7 mouse cellular contexts compared by ENCODE assay signal in the genomic region with DNA sequence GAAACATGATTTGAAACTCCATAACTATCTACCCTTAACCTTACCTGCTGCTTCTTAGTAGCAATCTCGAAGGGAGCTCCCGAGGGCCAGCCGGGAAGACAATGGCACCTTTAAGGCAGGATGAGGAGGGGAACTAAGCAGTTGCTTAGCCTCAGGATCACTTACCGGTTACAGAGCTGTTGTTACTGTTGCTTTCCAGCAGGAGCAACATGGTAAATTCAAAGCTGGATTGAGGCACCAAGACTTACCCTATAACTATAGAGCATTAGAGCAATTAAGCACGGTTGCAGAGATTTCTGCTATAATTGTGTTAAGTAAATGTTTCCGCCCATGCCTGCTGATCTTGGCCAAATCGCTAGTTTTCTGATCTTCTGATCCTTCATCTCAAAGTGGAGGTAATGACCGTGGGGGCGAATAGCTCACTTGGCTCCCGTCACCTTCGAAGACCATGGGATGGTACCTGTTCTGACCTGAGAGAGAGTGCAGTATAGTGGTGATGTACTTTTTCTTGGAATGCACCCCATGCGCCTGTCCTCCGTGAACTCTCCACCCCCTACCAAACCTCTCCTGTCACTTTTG. TPM values are rescaled to one million over a fixed set of nuclear protein-coding genes. Genes with fewer than 3 reads are reported as not detected.
A peak's percentile ranks its signal among the peaks of the same experiment; 100 is the strongest.
DNase-seq lines count a peak whose midpoint lies in the region; ATAC-seq and TF ChIP-seq lines count a peak whose summit lies in the region.

No protein-coding gene starts in this region.

- TF ChIP-seq CTCF in stomach, postnatal 0 days (IDR thresholded peaks at IDR 0.05; ENCODE audit: low read depth), result no peak

- H3K36me3 ChIP-seq in neural tube, embryonic 11.5 days (ENCODE audit: control insufficient read depth, insufficient read depth, low read length), result no peaks in the 10 kb centered on the region
- peaks cover 16% of the 10 kb centered on the region for H3K36me3 ChIP-seq in forebrain, embryonic 14.5 days (ENCODE audit: control insufficient read depth, insufficient read depth, low read length)
- no peaks in the 10 kb centered on the region for H3K36me3 ChIP-seq in liver, embryonic 12.5 days
- no peaks in the 10 kb centered on the region for H3K36me3 ChIP-seq in stomach, postnatal 0 days (ENCODE audit: control insufficient read depth, insufficient read depth, low read length)

- peak overlapping the region; percentile 40 for H3K4me3 ChIP-seq in neural tube, embryonic 11.5 days (ENCODE audit: low read depth, low read length)
- peak overlapping the region; percentile 50 for H3K4me3 ChIP-seq in forebrain, embryonic 14.5 days (ENCODE audit: low read depth, low read length)
- H3K4me3 ChIP-seq in liver, embryonic 12.5 days, result peak overlapping the region; percentile 28; the same call in 1 of the 2 replicates
- H3K4me3 ChIP-seq in stomach, postnatal 0 days (ENCODE audit: low read depth, low read length), result peak overlapping the region; percentile 39

- no peak overlapping the region for H3K27ac ChIP-seq in neural tube, embryonic 11.5 days (ENCODE audit: low read depth, low read length)
- no peak overlapping the region for H3K27ac ChIP-seq in forebrain, embryonic 14.5 days (ENCODE audit: low read depth, low read length)
- H3K27ac ChIP-seq in liver, embryonic 12.5 days, result no peak overlapping the region
- H3K27ac ChIP-seq in stomach, postnatal 0 days (replicated peaks), result no peak overlapping the region

- H3K4me1 ChIP-seq in neural tube, embryonic 11.5 days (ENCODE audit: control insufficient read depth, insufficient read depth, low read length), result peaks cover 23% of the 10 kb centered on the region
- peaks cover 19% of the 10 kb centered on the region for H3K4me1 ChIP-seq in forebrain, embryonic 14.5 days (ENCODE audit: control insufficient read depth, insufficient read depth, low read length)
- 0 out of 2 replicates have a peak, but pooled peaks cover 5% of the 10 kb centered on the region for H3K4me1 ChIP-seq in liver, embryonic 12.5 days
- H3K4me1 ChIP-seq in stomach, postnatal 0 days (replicated peaks; ENCODE audit: control insufficient read depth, insufficient read depth), result peaks cover 2% of the 10 kb centered on the region; the same call in 1 of the 2 replicates

- no peaks in the 10 kb centered on the region for H3K9me3 ChIP-seq in neural tube, embryonic 11.5 days (ENCODE audit: control insufficient read depth, low read length)
- no peaks in the 10 kb centered on the region for H3K9me3 ChIP-seq in forebrain, embryonic 14.5 days (replicated peaks; ENCODE audit: control insufficient read depth, low read length)
- H3K9me3 ChIP-seq in liver, embryonic 12.5 days (replicated peaks), result no peaks in the 10 kb centered on the region
- H3K9me3 ChIP-seq in stomach, postnatal 0 days (ENCODE audit: control insufficient read depth, low read length), result no peaks in the 10 kb centered on the region

- no peak for DNase-seq in neural tube, embryonic 11.5 days (ENCODE audit: low spot score)
- no peak for DNase-seq in neural tube, embryonic 10.5 days (ENCODE audit: extremely low spot score, low spot score)
- peak; percentile 37 for DNase-seq in forebrain, embryonic 14.5 days (ENCODE audit: low spot score)
- no peak for DNase-seq in stomach, postnatal 0 days (ENCODE audit: low spot score)
- DNase-seq in cerebellum, adult 9-10 months, result no peak
- DNase-seq in cerebellum, postnatal 25 days, result no peak

- no peak overlapping the region for H3K9ac ChIP-seq in neural tube, embryonic 11.5 days (ENCODE audit: low read length)
- H3K9ac ChIP-seq in forebrain, embryonic 14.5 days (ENCODE audit: low read length), result peak overlapping the region; percentile 70; the same call in 1 of the 2 replicates
- no peak overlapping the region for H3K9ac ChIP-seq in liver, embryonic 12.5 days
- no peak overlapping the region for H3K9ac ChIP-seq in stomach, postnatal 0 days (ENCODE audit: low read length)

- H3K4me2 ChIP-seq in neural tube, embryonic 11.5 days (ENCODE audit: low read depth), result peak overlapping the region; percentile 76
- H3K4me2 ChIP-seq in forebrain, embryonic 14.5 days (ENCODE audit: low read length), result peak overlapping the region; percentile 74
- peak overlapping the region; percentile 56 for H3K4me2 ChIP-seq in liver, embryonic 12.5 days
- peak overlapping the region; percentile 54 for H3K4me2 ChIP-seq in stomach, postnatal 0 days (replicated peaks; ENCODE audit: low read depth)

- 19% methylated on average over 13 of the region's 13 CpGs for WGBS in neural tube, embryonic 11.5 days
- 17% methylated on average over 13 of the region's 13 CpGs for WGBS in forebrain, embryonic 14.5 days
- WGBS in liver, embryonic 12.5 days (ENCODE audit: insufficient replicate concordance), result 15% methylated on average over 13 of the region's 13 CpGs
- WGBS in stomach, postnatal 0 days, result 22% methylated on average over 13 of the region's 13 CpGs

- TF ChIP-seq EP300 in stomach, postnatal 0 days (optimal IDR thresholded peaks at IDR 0.05), result no peak

- peaks cover 3% of the 10 kb centered on the region for H3K27me3 ChIP-seq in neural tube, embryonic 11.5 days (ENCODE audit: control insufficient read depth, insufficient read depth, low read length)
- no peaks in the 10 kb centered on the region for H3K27me3 ChIP-seq in forebrain, embryonic 14.5 days (replicated peaks; ENCODE audit: control insufficient read depth, insufficient read depth, low read length)
- peaks cover 73% of the 10 kb centered on the region for H3K27me3 ChIP-seq in liver, embryonic 12.5 days (replicated peaks)
- H3K27me3 ChIP-seq in stomach, postnatal 0 days (ENCODE audit: control insufficient read depth, insufficient read depth, low read length), result peaks cover 3% of the 10 kb centered on the region; the same call in 1 of the 2 replicates

- 0 out of 2 replicates have a peak, but pooled peaks have one; percentile 12 for ATAC-seq in neural tube, embryonic 11.5 days (ENCODE audit: insufficient read depth, low FRiP score, low TSS enrichment)
- 0 out of 2 replicates have a peak, but pooled peaks have one; percentile 18 for ATAC-seq in forebrain, embryonic 14.5 days
- ATAC-seq in liver, embryonic 12.5 days, result no peak
- ATAC-seq in stomach, postnatal 0 days (ENCODE audit: low FRiP score, low TSS enrichment), result no peak

RNA-seq across cellular contexts. Expression of gene Rgs16, which starts 0.6 kb away (rescaled TPM):
- 13.0 and 14.1 TPM in 2 replicates for polyA plus RNA-seq in neural tube, embryonic 11.5 days (2014; fragmentation: Nextera tagmentation; extraction: Ambion mirVana)
- 20.0 and 22.9 TPM in 2 replicates for polyA plus RNA-seq in forebrain, embryonic 14.5 days (2014; fragmentation: Nextera tagmentation; extraction: Ambion mirVana)
- 0.57 and 0.81 TPM in 2 replicates for polyA plus RNA-seq in liver, embryonic 12.5 days (2016; fragmentation: Nextera tagmentation; extraction: Ambion mirVana)
- 2.3 and 2.7 TPM in 2 replicates for polyA plus RNA-seq in stomach, postnatal 0 days (2015; fragmentation: Nextera tagmentation; extraction: Ambion mirVana)

RNA-seq across cellular contexts. Expression of gene Rnasel, which starts 9.7 kb away (rescaled TPM):
- 26.7 and 29.2 TPM in 2 replicates for polyA plus RNA-seq in neural tube, embryonic 11.5 days (2014; fragmentation: Nextera tagmentation; extraction: Ambion mirVana)
- polyA plus RNA-seq in forebrain, embryonic 14.5 days (2014; fragmentation: Nextera tagmentation; extraction: Ambion mirVana), result 29.9 and 37.3 TPM in 2 replicates
- polyA plus RNA-seq in liver, embryonic 12.5 days (2016; fragmentation: Nextera tagmentation; extraction: Ambion mirVana), result 10.4 TPM in 2 replicates
- polyA plus RNA-seq in stomach, postnatal 0 days (2015; fragmentation: Nextera tagmentation; extraction: Ambion mirVana), result 11.8 TPM in 2 replicates

Comparison
In these comparisons a context has a peak if more than half of its experiments do, and no peak if none do; other contexts are left out.
1. ATAC-seq: peak in neural tube, embryonic 11.5 days (single experiment) and forebrain, embryonic 14.5 days (single experiment); none in liver, embryonic 12.5 days (single experiment) and stomach, postnatal 0 days (single experiment).
2. Peak in every context shown above with its lines, with median percentiles within 50 percentile points of each other: H3K4me2 ChIP-seq and H3K4me3 ChIP-seq.